Mouse (Mus musculus) hindbrain, embryonic 11.5 days (tissue): ENCODE data around the gene Hnrnpul1. TPM values are rescaled to one million over a fixed set of nuclear protein-coding genes. Genes with fewer than 3 reads are reported as not detected.
"Not testable (repeated sequence)": the region's sequence is repeated elsewhere in the genome, so short reads cannot be mapped to it uniquely, and the experiment has no call there.

Source experiments
- ATAC-seq: fragments of 200-750 bp; cut with Nextera tagmentation; 2 replicates; pipeline ENCODE4 v1.8.0; 2017; ENCODE audit warnings: mild to moderate bottlenecking, moderate TSS enrichment, moderate library complexity; ENCODE audit not compliant: low FRiP score
- DNase-seq: peaks from one replicate; pipeline ENCODE4 v3.0.0-alpha.2; 2015; ENCODE audit warnings: low spot score
- H3K27ac ChIP-seq: fragments of 300-500 bp; sonication (generic); 2 replicates; pipeline ENCODE4 v1.5.1; 2014; ENCODE audit warnings: mild to moderate bottlenecking, low read depth, low read length
- H3K27me3 ChIP-seq: fragments of 300-500 bp; sonication (generic); 2 replicates; pipeline ENCODE4 v1.6.1; 2014; ENCODE audit warnings: mild to moderate bottlenecking, low read length, moderate library complexity, mixed read lengths; ENCODE audit not compliant: control insufficient read depth, insufficient read depth
- H3K36me3 ChIP-seq: fragments of 300-500 bp; sonication (generic); 2 replicates; pipeline ENCODE4 v1.6.1; 2014; ENCODE audit warnings: mild to moderate bottlenecking, low read length, moderate library complexity, mixed read lengths; ENCODE audit not compliant: control insufficient read depth, insufficient read depth
- H3K4me1 ChIP-seq: fragments of 300-500 bp; sonication (generic); replicated peaks from 2 replicates; pipeline ENCODE4 v1.6.1; 2014; ENCODE audit warnings: low read length, mixed read lengths; ENCODE audit not compliant: control insufficient read depth, insufficient read depth
- H3K4me2 ChIP-seq: fragments of 300-500 bp; sonication (generic); replicated peaks from 2 replicates; pipeline ENCODE4 v1.6.1; 2014; ENCODE audit warnings: mild to moderate bottlenecking, low read depth, low read length
- H3K4me3 ChIP-seq: fragments of 300-500 bp; sonication (generic); 2 replicates; pipeline ENCODE4 v1.5.1; 2014; ENCODE audit warnings: low read depth, low read length
- H3K9ac ChIP-seq: fragments of 300-500 bp; sonication (generic); 2 replicates; pipeline ENCODE4 v1.6.1; 2014; ENCODE audit warnings: low read depth, low read length
- H3K9me3 ChIP-seq: fragments of 300-500 bp; sonication (generic); 2 replicates; pipeline ENCODE4 v1.6.1; 2016; ENCODE audit warnings: low read length; ENCODE audit not compliant: control insufficient read depth
- WGBS: fragments of 180-500 bp; shearing (Covaris S2); extraction: QIAGEN DNeasy Blood & Tissue Kit; methylation state at CpG from one replicate; pipeline ENCODE4 v1.1.7; 2014; 5-methylcytosine and 5-hydroxymethylcytosine counted together
- polyA plus RNA-seq: library from polyadenylated mRNA; unstranded; fragments of >200 nt; fragmentation: Nextera tagmentation; extraction: Ambion mirVana; gene quantifications from 2 replicates; pipeline ENCODE4 v1.2.1, GENCODE M21; 2014

Hnrnpul1 gene
- polyA plus RNA-seq, 1 experiment from 2014 or later: 70.1 TPM

GRCm38 (mm10) chr7:25792966-25793365 lies 38.4 kb upstream of the Hnrnpul1 start:
- not testable (repeated sequence) for H3K27me3 ChIP-seq, H3K4me3 ChIP-seq, H3K9me3 ChIP-seq, H3K36me3 ChIP-seq, H3K4me1 ChIP-seq, ATAC-seq, H3K9ac ChIP-seq, DNase-seq, H3K27ac ChIP-seq, H3K4me2 ChIP-seq
- WGBS: 78% methylated on average over 9 of the region's 9 CpGs

DNA sequence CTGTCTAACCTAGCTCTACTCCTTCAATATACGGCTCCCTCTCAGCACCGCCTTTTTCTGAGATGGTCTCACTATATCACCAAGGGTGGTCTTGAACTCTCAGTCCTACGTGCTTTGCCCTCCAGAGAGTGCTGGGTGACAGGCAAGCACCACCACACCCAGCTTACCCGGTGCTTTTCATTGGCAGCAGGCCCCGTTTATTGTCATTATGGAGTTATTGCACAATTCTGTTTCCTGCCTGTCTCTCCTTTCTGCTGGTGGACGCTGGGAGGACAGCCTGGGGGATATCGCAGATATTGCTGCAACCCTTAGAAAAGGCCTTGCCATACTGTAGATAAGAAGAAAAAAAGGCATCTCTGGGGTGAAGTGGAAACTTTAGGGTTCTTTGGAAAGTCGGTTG lies 36.1 kb upstream of the Hnrnpul1 start:
- Histone ChIP-seq H3K9ac (no peak overlapping the region), H3K4me3 (no peak overlapping the region), H3K4me1 (peaks cover 11% of the 10 kb centered on the region), H3K36me3 (no peaks in the 10 kb centered on the region), H3K9me3 (no peaks in the 10 kb centered on the region), H3K4me2 (no peak overlapping the region), H3K27ac (no peak overlapping the region), H3K27me3 (0 out of 2 replicates have a peak, but pooled peaks cover 2% of the 10 kb centered on the region)
- no peak for ATAC-seq
- WGBS: 82% methylated on average over 8 of the region's 8 CpGs
- no peak for DNase-seq

DNA sequence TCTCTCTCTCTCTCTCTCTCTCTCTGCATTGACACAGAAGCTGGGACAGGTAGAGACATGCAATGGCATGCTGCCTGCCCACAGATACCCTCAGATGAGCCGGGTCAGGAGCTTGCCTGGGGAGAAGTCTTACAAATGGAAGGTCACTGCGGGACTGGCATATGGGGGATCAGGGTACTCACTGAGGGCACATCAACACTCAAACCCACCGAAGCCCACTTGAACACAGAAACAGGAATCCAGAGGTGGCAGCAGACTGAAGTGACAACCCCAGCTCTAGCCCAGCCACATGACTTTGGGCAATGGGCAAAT lies 34.5 kb upstream of the Hnrnpul1 start:
- Histone ChIP-seq H3K4me1 (peaks cover 11% of the 10 kb centered on the region), H3K9me3 (no peaks in the 10 kb centered on the region), H3K4me3 (peak overlapping the region; percentile 42; the same call in 1 of the 2 replicates), H3K4me2 (no peak overlapping the region; the same call in 1 of the 2 replicates), H3K27me3 (0 out of 2 replicates have a peak, but pooled peaks cover 2% of the 10 kb centered on the region), H3K9ac (no peak overlapping the region), H3K27ac (no peak overlapping the region), H3K36me3 (no peaks in the 10 kb centered on the region)
- DNase-seq: no peak
- ATAC-seq: no peak
- 25% methylated on average over 3 of the region's 3 CpGs for WGBS

GRCm38 (mm10) chr7:25788220-25789128 lies 33.9 kb upstream of the Hnrnpul1 start, which contains the start of gene Axl:
Gene Axl, minus strand, starts transcription at chr7:25788705.
- Histone ChIP-seq H3K9me3 (no peaks in the 10 kb centered on the region), H3K9ac (peak within 1 kb of the TSS; percentile 53), H3K27me3 (0 out of 2 replicates have a peak, but pooled peaks cover 2% of the 10 kb centered on the region), H3K4me3 (peak within 1 kb of the TSS; percentile 42), H3K27ac (0 out of 2 replicates have a peak within 1 kb of the TSS, but pooled peaks have one; percentile 17), H3K4me2 (peak within 1 kb of the TSS; percentile 85), H3K4me1 (peaks cover 11% of the 10 kb centered on the region), H3K36me3 (no peaks in the 10 kb centered on the region)
- peak; percentile 83 for ATAC-seq
- under 1% methylated on average over 24 of the region's 30 CpGs for WGBS
- peak; percentile 71 for DNase-seq

DNA sequence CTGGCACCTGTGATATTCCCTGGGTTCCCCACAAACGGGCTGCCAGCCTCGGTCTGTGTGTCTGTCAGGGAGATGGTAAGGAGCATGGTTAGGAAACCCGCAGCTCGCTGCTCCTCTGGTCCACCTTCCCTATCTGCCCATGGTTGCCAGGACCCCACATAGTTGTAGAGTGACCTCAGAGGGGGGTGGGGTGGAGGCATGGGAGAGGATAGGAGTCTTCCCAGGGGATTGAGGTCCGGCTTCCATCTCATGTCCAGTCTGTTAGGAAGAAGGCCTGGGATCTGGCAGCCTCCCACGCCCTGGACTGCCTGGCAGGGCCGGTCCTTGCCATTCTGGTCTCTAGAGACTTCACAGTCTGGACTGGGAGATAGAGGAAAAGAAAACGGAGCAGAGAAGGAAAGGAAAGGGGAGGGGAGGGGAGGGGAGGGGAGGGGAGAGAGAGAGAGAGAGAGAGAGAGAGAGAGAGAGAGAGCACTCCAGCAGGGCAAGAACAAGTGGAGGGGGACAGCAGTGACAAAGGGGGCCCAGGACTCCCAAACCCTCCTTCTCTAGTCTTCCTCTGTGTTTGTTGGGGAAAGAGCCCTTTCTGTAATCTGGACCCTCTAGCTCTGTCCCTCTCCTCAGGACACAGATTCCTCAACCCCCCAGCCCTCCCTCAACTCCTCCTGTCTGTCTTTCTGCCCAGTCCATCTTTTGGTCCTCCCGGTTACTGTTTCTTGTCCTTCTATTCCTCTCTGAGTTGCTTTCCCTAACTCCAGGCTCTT lies 33.1 kb upstream of the Hnrnpul1 start:
- peak overlapping the region; percentile 42 for H3K4me3 ChIP-seq
- peaks cover 11% of the 10 kb centered on the region for H3K4me1 ChIP-seq
- 0 out of 2 replicates have a peak overlapping the region, but pooled peaks have one; percentile 17 for H3K27ac ChIP-seq
- H3K9me3 ChIP-seq: no peaks in the 10 kb centered on the region
- H3K4me2 ChIP-seq: peak overlapping the region; percentile 85
- ATAC-seq (peak; percentile 36; the same call in 1 of the 2 replicates), DNase-seq (peak; percentile 26)
- H3K9ac ChIP-seq: peak overlapping the region; percentile 53
- WGBS: 25% methylated on average over 9 of the region's 9 CpGs
- H3K36me3 ChIP-seq: no peaks in the 10 kb centered on the region
- 0 out of 2 replicates have a peak, but pooled peaks cover 2% of the 10 kb centered on the region for H3K27me3 ChIP-seq

GRCm38 (mm10) chr7:25786974-25787373 lies 32.4 kb upstream of the Hnrnpul1 start:
- Histone ChIP-seq H3K4me2 (no peak overlapping the region; the same call in 1 of the 2 replicates), H3K9ac (no peak overlapping the region), H3K27ac (no peak overlapping the region), H3K9me3 (no peaks in the 10 kb centered on the region), H3K4me1 (peaks cover 11% of the 10 kb centered on the region), H3K27me3 (0 out of 2 replicates have a peak, but pooled peaks cover 2% of the 10 kb centered on the region), H3K36me3 (no peaks in the 10 kb centered on the region), H3K4me3 (no peak overlapping the region)
- DNase-seq (no peak), ATAC-seq (no peak)
- WGBS: 77% methylated on average over 4 of the region's 4 CpGs

GRCm38 (mm10) chr7:25785752-25786151 lies 31.2 kb upstream of the Hnrnpul1 start:
- no peak overlapping the region for H3K4me3 ChIP-seq
- ATAC-seq: no peak

GRCm38 (mm10) chr7:25784808-25785207 lies 30.3 kb upstream of the Hnrnpul1 start:
- Histone ChIP-seq H3K4me1 (peaks cover 11% of the 10 kb centered on the region), H3K4me3 (no peak overlapping the region), H3K9me3 (no peaks in the 10 kb centered on the region), H3K9ac (no peak overlapping the region), H3K27ac (no peak overlapping the region), H3K27me3 (0 out of 2 replicates have a peak, but pooled peaks cover 2% of the 10 kb centered on the region), H3K36me3 (no peaks in the 10 kb centered on the region), H3K4me2 (no peak overlapping the region)
- DNase-seq (no peak), ATAC-seq (no peak)
- WGBS: 33% methylated on average over 1 of the region's 1 CpGs

More at GRCm38 (mm10) chr7:25785752-25786151, 31.2 kb upstream of the Hnrnpul1 start:
- Histone ChIP-seq H3K9ac (no peak overlapping the region), H3K9me3 (no peaks in the 10 kb centered on the region), H3K27ac (no peak overlapping the region), H3K27me3 (0 out of 2 replicates have a peak, but pooled peaks cover 2% of the 10 kb centered on the region), H3K4me2 (no peak overlapping the region), H3K4me1 (peaks cover 11% of the 10 kb centered on the region), H3K36me3 (no peaks in the 10 kb centered on the region)
- 76% methylated on average over 4 of the region's 4 CpGs for WGBS
- DNase-seq: no peak
